Mouse (Mus musculus): ENCODE results near the gene Taf8. TPM values are rescaled to one million over a fixed set of nuclear protein-coding genes. Genes with fewer than 3 reads are reported as not detected.
A peak's percentile ranks its signal among the peaks of the same experiment; 100 is the strongest.

Gene Taf8
- total and polyA plus RNA-seq, 2 experiments from 2014 or later = 11.8 to 17.9 TPM

GRCm38 (mm10) chr17:47470121-47470520 lies 32.0 kb downstream of the Taf8 start:
- 81% methylated on average over 4 of the region's 4 CpGs for WGBS
- peaks cover 17% of the 10 kb centered on the region; the same call in 1 of the 2 replicates for H3K27me3 ChIP-seq (ENCODE audit: insufficient read depth, low read length)

GRCm38 (mm10) chr17:47469642-47470041 lies 32.5 kb downstream of the Taf8 start:
- ATAC-seq = no peak
- Histone ChIP-seq H3K9me3 (ENCODE audit: low read length) (no peaks in the 10 kb centered on the region), H3K27ac (no peak overlapping the region), H3K9ac (replicated peaks; ENCODE audit: low read length) (no peak overlapping the region), H3K27me3 (ENCODE audit: insufficient read depth, low read length) (peaks cover 17% of the 10 kb centered on the region; the same call in 1 of the 2 replicates), H3K4me3 (ENCODE audit: low read length) (no peak overlapping the region), H3K4me2 (ENCODE audit: low read depth, low read length) (no peak overlapping the region), H3K4me1 (ENCODE audit: insufficient read depth, low read length) (no peaks in the 10 kb centered on the region), H3K36me3 (ENCODE audit: insufficient read depth, low read length) (no peaks in the 10 kb centered on the region)
- no peak for DNase-seq (ENCODE audit: low spot score)
- TF ChIP-seq CTCF (IDR thresholded peaks at IDR 0.05; ENCODE audit: low read depth) = no peak
- 88% methylated on average over 4 of the region's 4 CpGs for WGBS

More at GRCm38 (mm10) chr17:47470121-47470520, 32.0 kb downstream of the Taf8 start:
- H3K36me3 ChIP-seq (ENCODE audit: insufficient read depth, low read length) = no peaks in the 10 kb centered on the region
- no peak overlapping the region for H3K4me3 ChIP-seq (ENCODE audit: low read length)
- TF ChIP-seq CTCF (IDR thresholded peaks at IDR 0.05; ENCODE audit: low read depth) = no peak
- H3K9me3 ChIP-seq (ENCODE audit: low read length) = no peaks in the 10 kb centered on the region
- DNase-seq (ENCODE audit: low spot score) (no peak), ATAC-seq (no peak)
- H3K4me2 ChIP-seq (ENCODE audit: low read depth, low read length) = no peak overlapping the region
- H3K4me1 ChIP-seq (ENCODE audit: insufficient read depth, low read length) = no peaks in the 10 kb centered on the region
- no peak overlapping the region for H3K9ac ChIP-seq (replicated peaks; ENCODE audit: low read length)
- no peak overlapping the region for H3K27ac ChIP-seq

GRCm38 (mm10) chr17:47468466-47468865 lies 33.6 kb downstream of the Taf8 start:
- TF ChIP-seq CTCF (IDR thresholded peaks at IDR 0.05; ENCODE audit: low read depth) = no peak
- no peak for DNase-seq (ENCODE audit: low spot score)
- H3K27ac ChIP-seq = no peak overlapping the region
- H3K9ac ChIP-seq (replicated peaks; ENCODE audit: low read length) = no peak overlapping the region
- H3K36me3 ChIP-seq (ENCODE audit: insufficient read depth, low read length) = no peaks in the 10 kb centered on the region
- no peak for ATAC-seq
- H3K27me3 ChIP-seq (ENCODE audit: insufficient read depth, low read length) = peaks cover 17% of the 10 kb centered on the region; the same call in 1 of the 2 replicates
- H3K4me1 ChIP-seq (ENCODE audit: insufficient read depth, low read length) = no peaks in the 10 kb centered on the region
- WGBS = 6% methylated on average over 34 of the region's 34 CpGs
- H3K4me3 ChIP-seq (ENCODE audit: low read length) = no peak overlapping the region; the same call in 1 of the 2 replicates
- peak overlapping the region; percentile 25; the same call in 1 of the 2 replicates for H3K4me2 ChIP-seq (ENCODE audit: low read depth, low read length)
- H3K9me3 ChIP-seq (ENCODE audit: low read length) = no peaks in the 10 kb centered on the region

- Histone ChIP-seq H3K4me1 (ENCODE audit: insufficient read depth, low read length) (no peaks in the 10 kb centered on the region), H3K27ac (no peak overlapping the region), H3K36me3 (ENCODE audit: insufficient read depth, low read length) (no peaks in the 10 kb centered on the region), H3K4me2 (ENCODE audit: low read depth, low read length) (peak overlapping the region; percentile 25; the same call in 1 of the 2 replicates), H3K9ac (replicated peaks; ENCODE audit: low read length) (no peak overlapping the region), H3K27me3 (ENCODE audit: insufficient read depth, low read length) (peaks cover 17% of the 10 kb centered on the region; the same call in 1 of the 2 replicates), H3K4me3 (ENCODE audit: low read length) (no peak overlapping the region; the same call in 1 of the 2 replicates), H3K9me3 (ENCODE audit: low read length) (no peaks in the 10 kb centered on the region)
- ATAC-seq (0 out of 2 replicates have a peak, but pooled peaks have one; percentile 8), DNase-seq (ENCODE audit: low spot score) (no peak)
- TF ChIP-seq CTCF (IDR thresholded peaks at IDR 0.05; ENCODE audit: low read depth) = no peak
- 18% methylated on average over 11 of the region's 14 CpGs for WGBS
Observed at GRCm38 (mm10) chr17:47468063-47468462, 34.0 kb downstream of the Taf8 start.

- TF ChIP-seq CTCF (IDR thresholded peaks at IDR 0.05; ENCODE audit: low read depth) = no peak
- Histone ChIP-seq H3K4me3 (ENCODE audit: low read length) (no peak overlapping the region), H3K36me3 (ENCODE audit: insufficient read depth, low read length) (no peaks in the 10 kb centered on the region), H3K9me3 (ENCODE audit: low read length) (no peaks in the 10 kb centered on the region), H3K9ac (replicated peaks; ENCODE audit: low read length) (no peak overlapping the region), H3K27ac (no peak overlapping the region), H3K4me2 (ENCODE audit: low read depth, low read length) (no peak overlapping the region), H3K27me3 (ENCODE audit: insufficient read depth, low read length) (peaks cover 17% of the 10 kb centered on the region; the same call in 1 of the 2 replicates), H3K4me1 (ENCODE audit: insufficient read depth, low read length) (no peaks in the 10 kb centered on the region)
- DNase-seq (ENCODE audit: low spot score) = no peak
- peak; percentile 6; the same call in 1 of the 2 replicates for ATAC-seq
- 56% methylated on average over 11 of the region's 11 CpGs for WGBS
Observed at GRCm38 (mm10) chr17:47467659-47468058, 34.4 kb downstream of the Taf8 start.

GRCm38 (mm10) chr17:47466284-47466683 lies 35.8 kb downstream of the Taf8 start:
- no peak overlapping the region for H3K27ac ChIP-seq
- no peak overlapping the region for H3K4me2 ChIP-seq (ENCODE audit: low read depth, low read length)
- H3K4me3 ChIP-seq (ENCODE audit: low read length) = no peak overlapping the region
- DNase-seq (ENCODE audit: low spot score) = no peak
- peaks cover 17% of the 10 kb centered on the region; the same call in 1 of the 2 replicates for H3K27me3 ChIP-seq (ENCODE audit: insufficient read depth, low read length)
- no peak overlapping the region for H3K9ac ChIP-seq (replicated peaks; ENCODE audit: low read length)
- no peaks in the 10 kb centered on the region for H3K9me3 ChIP-seq (ENCODE audit: low read length)
- no peak for TF ChIP-seq CTCF (IDR thresholded peaks at IDR 0.05; ENCODE audit: low read depth)
- no peaks in the 10 kb centered on the region for H3K36me3 ChIP-seq (ENCODE audit: insufficient read depth, low read length)
- no peaks in the 10 kb centered on the region for H3K4me1 ChIP-seq (ENCODE audit: insufficient read depth, low read length)
- 42% methylated on average over 7 of the region's 9 CpGs for WGBS
- ATAC-seq = no peak

GRCm38 (mm10) chr17:47465016-47465415 lies 37.1 kb downstream of the Taf8 start:
- no peak overlapping the region for H3K9ac ChIP-seq (replicated peaks; ENCODE audit: low read length)
- H3K4me3 ChIP-seq (ENCODE audit: low read length) = no peak overlapping the region
- ATAC-seq = no peak
- H3K4me1 ChIP-seq (ENCODE audit: insufficient read depth, low read length) = no peaks in the 10 kb centered on the region
- H3K27ac ChIP-seq = no peak overlapping the region
- H3K4me2 ChIP-seq (ENCODE audit: low read depth, low read length) = no peak overlapping the region
- H3K27me3 ChIP-seq (ENCODE audit: insufficient read depth, low read length) = peaks cover 17% of the 10 kb centered on the region; the same call in 1 of the 2 replicates
- TF ChIP-seq CTCF (IDR thresholded peaks at IDR 0.05; ENCODE audit: low read depth) = no peak
- no peaks in the 10 kb centered on the region for H3K9me3 ChIP-seq (ENCODE audit: low read length)
- no peaks in the 10 kb centered on the region for H3K36me3 ChIP-seq (ENCODE audit: insufficient read depth, low read length)
- WGBS = 82% methylated on average over 11 of the region's 11 CpGs
- DNase-seq (ENCODE audit: low spot score) = no peak

Data from hindbrain, postnatal 0 days (tissue).